Mouse (Mus musculus): ENCODE results near the gene Gabarapl1.

Gene Gabarapl1

GRCm38 (mm10) chr6:129532556-129532941, 411 bp upstream of the Gabarapl1 start:
- ChIA-PET CTCF (no interaction called here), POLR2A (interaction anchor here in 3 of 4 experiments (0.5 to 2.6 kb wide), 11 partner anchors 9 to 1174 kb away, joined by 3 to 12 read pairs (median 4); no protein-coding TSS in a partner anchor)

GRCm38 (mm10) chr6:129534057-129534456, 1.1 kb downstream of the Gabarapl1 start:
- ChIA-PET CTCF (no interaction called here), POLR2A (interaction anchor here in 3 of 4 experiments (0.6 to 2.6 kb wide), 6 partner anchors 10 to 1898 kb away, joined by 3 to 12 read pairs (median 4); no protein-coding TSS in a partner anchor)

GRCm38 (mm10) chr6:129534627-129535190, 1.7 kb downstream of the Gabarapl1 start:
- POLR2A ChIA-PET: interaction anchor here in 3 of 4 experiments (0.6 to 2.6 kb wide), 5 partner anchors 10 to 1897 kb away, joined by 3 to 12 read pairs (median 3); no protein-coding TSS in a partner anchor
- CTCF ChIA-PET: no interaction called here

- POLR2A ChIA-PET: interaction anchor here in 1 of 4 experiments (1.2 kb wide), 1 partner anchor 16 kb away, joined by 3 read pairs; no protein-coding TSS in a partner anchor
Measured at GRCm38 (mm10) chr6:129535723-129536122, 2.8 kb downstream of the Gabarapl1 start.

GRCm38 (mm10) chr6:129538555-129538954, 5.6 kb downstream of the Gabarapl1 start:
- ChIA-PET POLR2A (no interaction called here), CTCF (no interaction called here)

More at GRCm38 (mm10) chr6:129535723-129536122, 2.8 kb downstream of the Gabarapl1 start:
- CTCF ChIA-PET: no interaction called here

GRCm38 (mm10) chr6:129541931-129542330, 9.0 kb downstream of the Gabarapl1 start:
- CTCF ChIA-PET: no interaction called here

GRCm38 (mm10) chr6:129542540-129542939, 9.6 kb downstream of the Gabarapl1 start:
- CTCF ChIA-PET: no interaction called here
- POLR2A ChIA-PET: interaction anchor here in 1 of 4 experiments (1.9 kb wide), 1 partner anchor 10 kb away, joined by 8 read pairs; the partner anchor contains the start of gene Gabarapl1

More at GRCm38 (mm10) chr6:129541931-129542330, 9.0 kb downstream of the Gabarapl1 start:
- POLR2A ChIA-PET: interaction anchor here in 3 of 4 experiments (0.7 to 1.9 kb wide), 3 partner anchors 9 to 34 kb away, joined by 4 to 8 read pairs (median 5); partner anchors contain the start of gene Gabarapl1 (in 2 of the 3)

- ChIA-PET POLR2A (interaction anchor here in 3 of 4 experiments (0.9 to 2.3 kb wide), 4 partner anchors 10 to 24 kb away, joined by 3 to 12 read pairs (median 4); partner anchors contain the start of gene Gabarapl1 (in 3 of the 3)), CTCF (interaction anchor here in 1 of 4 experiments (0.7 kb wide), 1 partner anchor 121 kb away, joined by 3 read pairs; no protein-coding TSS in a partner anchor)
Measured at GRCm38 (mm10) chr6:129543709-129544606, 11.0 kb downstream of the Gabarapl1 start.

GRCm38 (mm10) chr6:129547277-129547676, 14.3 kb downstream of the Gabarapl1 start:
- POLR2A ChIA-PET: no interaction called here
- CTCF ChIA-PET: no interaction called here

- POLR2A ChIA-PET: no interaction called here
- CTCF ChIA-PET: no interaction called here
Measured at GRCm38 (mm10) chr6:129548009-129548408, 15.0 kb downstream of the Gabarapl1 start.

GRCm38 (mm10) chr6:129557298-129558023, 24.5 kb downstream of the Gabarapl1 start:
- CTCF ChIA-PET: no interaction called here
- POLR2A ChIA-PET: no interaction called here

GRCm38 (mm10) chr6:129558946-129559640, 26.1 kb downstream of the Gabarapl1 start:
- ChIA-PET POLR2A (interaction anchor here in 1 of 4 experiments (0.6 kb wide), 1 partner anchor 14 kb away, joined by 3 read pairs; no protein-coding TSS in a partner anchor), CTCF (interaction anchor here in 2 of 4 experiments (0.5 to 1.1 kb wide), 2 partner anchors 73 to 299 kb away, joined by 3 to 5 read pairs; no protein-coding TSS in a partner anchor)

- POLR2A ChIA-PET: no interaction called here
- CTCF ChIA-PET: interaction anchor here in 1 of 4 experiments (1.1 kb wide), 1 partner anchor 299 kb away, joined by 5 read pairs; no protein-coding TSS in a partner anchor
Measured at GRCm38 (mm10) chr6:129559641-129560027, 26.7 kb downstream of the Gabarapl1 start.

- ChIA-PET POLR2A (interaction anchor here in 1 of 4 experiments (2.2 kb wide), 1 partner anchor 32 kb away, joined by 4 read pairs; the partner anchor contains the start of gene Gabarapl1), CTCF (no interaction called here)
Measured at GRCm38 (mm10) chr6:129565257-129565656, 32.3 kb downstream of the Gabarapl1 start.

GRCm38 (mm10) chr6:129575315-129575714, 42.4 kb downstream of the Gabarapl1 start:
- POLR2A ChIA-PET: no interaction called here
- CTCF ChIA-PET: interaction anchor here in 2 of 4 experiments (0.6 kb wide), 2 partner anchors 594 to 1564 kb away, joined by 3 to 7 read pairs; no protein-coding TSS in a partner anchor

- ChIA-PET POLR2A (no interaction called here), CTCF (interaction anchor here in 1 of 4 experiments (0.7 kb wide), 1 partner anchor 27 kb away, joined by 3 read pairs; no protein-coding TSS in a partner anchor)
Measured at GRCm38 (mm10) chr6:129577605-129578004, 44.6 kb downstream of the Gabarapl1 start, which contains the start of gene Klre1. Gene Klre1, plus strand, starts transcription at chr6:129577905.

GRCm38 (mm10) chr6:129581274-129581673, 48.3 kb downstream of the Gabarapl1 start:
- ChIA-PET CTCF (no interaction called here), POLR2A (no interaction called here)

- ChIA-PET POLR2A (no interaction called here), CTCF (no interaction called here)
Measured at GRCm38 (mm10) chr6:129581896-129582295, 48.9 kb downstream of the Gabarapl1 start.
